Mouse (Mus musculus) neural tube, embryonic 13.5 days (tissue): ENCODE data around the gene Phactr1. TPM values are rescaled to one million over a fixed set of nuclear protein-coding genes. Genes with fewer than 3 reads are reported as not detected.

ENCODE experiments used
- ATAC-seq: fragments of 200-750 bp; cut with Nextera tagmentation; 2 replicates; pipeline ENCODE4 v1.8.0; 2017; ENCODE audit warnings: low read depth, mild to moderate bottlenecking, moderate TSS enrichment, moderate library complexity
- H3K27ac ChIP-seq: fragments of 300-500 bp; sonication (generic); replicated peaks from 2 replicates; pipeline ENCODE4 v1.5.1; 2015; ENCODE audit warnings: moderate library complexity, mild to moderate bottlenecking, inconsistent platforms
- H3K27me3 ChIP-seq: fragments of 300-500 bp; sonication (generic); 2 replicates; pipeline ENCODE4 v1.6.1; 2015; ENCODE audit warnings: mild to moderate bottlenecking, inconsistent platforms
- H3K36me3 ChIP-seq: fragments of 300-500 bp; sonication (generic); 2 replicates; pipeline ENCODE4 v1.6.1; 2015; ENCODE audit warnings: mild to moderate bottlenecking, inconsistent platforms
- H3K4me1 ChIP-seq: fragments of 300-500 bp; sonication (generic); replicated peaks from 2 replicates; pipeline ENCODE4 v1.6.1; 2015; ENCODE audit warnings: inconsistent platforms
- H3K4me2 ChIP-seq: fragments of 300-500 bp; sonication (generic); 2 replicates; pipeline ENCODE4 v1.6.1; 2015; ENCODE audit warnings: inconsistent platforms, mild to moderate bottlenecking, moderate library complexity
- H3K4me3 ChIP-seq: fragments of 300-500 bp; sonication (generic); 2 replicates; pipeline ENCODE4 v1.5.1; 2015; ENCODE audit warnings: mild to moderate bottlenecking, inconsistent platforms
- H3K9ac ChIP-seq: fragments of 300-500 bp; sonication (generic); 2 replicates; pipeline ENCODE4 v1.6.1; 2015; ENCODE audit warnings: moderate library complexity, mild to moderate bottlenecking, inconsistent platforms
- H3K9me3 ChIP-seq: fragments of 300-500 bp; sonication (generic); 2 replicates; pipeline ENCODE4 v1.6.1; 2016; ENCODE audit warnings: inconsistent platforms
- WGBS: fragments of 180-500 bp; shearing (Covaris S2); methylation state at CpG from one replicate; pipeline ENCODE4 v1.1.7; 2015; 5-methylcytosine and 5-hydroxymethylcytosine counted together
- polyA plus RNA-seq: library from polyadenylated mRNA; unstranded; fragments of >200 nt; fragmentation: Nextera tagmentation; extraction: Ambion mirVana; gene quantifications from 2 replicates; pipeline ENCODE4 v1.2.1, GENCODE M21; 2015

Phactr1 gene
- polyA plus RNA-seq, 1 experiment from 2014 or later = 50.3 TPM

GRCm38 (mm10) chr13:42822545-42822944 lies 142.1 kb downstream of the Phactr1 start:
- H3K9ac ChIP-seq = no peak overlapping the region
- no peaks in the 10 kb centered on the region for H3K27me3 ChIP-seq
- H3K4me2 ChIP-seq = no peak overlapping the region
- peak; percentile 66; the same call in 1 of the 2 replicates for ATAC-seq
- H3K4me1 ChIP-seq = peaks cover 22% of the 10 kb centered on the region
- H3K36me3 ChIP-seq = no peaks in the 10 kb centered on the region
- WGBS = 19% methylated on average over 10 of the region's 10 CpGs
- H3K27ac ChIP-seq = no peak overlapping the region
- H3K4me3 ChIP-seq = no peak overlapping the region
- no peaks in the 10 kb centered on the region for H3K9me3 ChIP-seq

GRCm38 (mm10) chr13:42823875-42824274 lies 143.5 kb downstream of the Phactr1 start:
- ATAC-seq = no peak
- Histone ChIP-seq H3K9me3 (no peaks in the 10 kb centered on the region), H3K36me3 (no peaks in the 10 kb centered on the region), H3K4me3 (no peak overlapping the region), H3K4me1 (peaks cover 28% of the 10 kb centered on the region), H3K27ac (no peak overlapping the region), H3K27me3 (no peaks in the 10 kb centered on the region), H3K9ac (no peak overlapping the region), H3K4me2 (no peak overlapping the region)
- 83% methylated on average over 7 of the region's 7 CpGs for WGBS

GRCm38 (mm10) chr13:42826602-42827001 lies 146.2 kb downstream of the Phactr1 start:
- ATAC-seq = no peak

GRCm38 (mm10) chr13:42828978-42829377 lies 148.6 kb downstream of the Phactr1 start:
- 50% methylated on average over 9 of the region's 9 CpGs for WGBS
- Histone ChIP-seq H3K9me3 (no peaks in the 10 kb centered on the region), H3K36me3 (no peaks in the 10 kb centered on the region), H3K27ac (no peak overlapping the region), H3K4me2 (no peak overlapping the region), H3K27me3 (no peaks in the 10 kb centered on the region), H3K4me3 (no peak overlapping the region), H3K4me1 (peaks cover 9% of the 10 kb centered on the region), H3K9ac (no peak overlapping the region)
- ATAC-seq = no peak

More at GRCm38 (mm10) chr13:42826602-42827001, 146.2 kb downstream of the Phactr1 start:
- Histone ChIP-seq H3K36me3 (no peaks in the 10 kb centered on the region), H3K4me2 (no peak overlapping the region), H3K4me1 (peaks cover 14% of the 10 kb centered on the region), H3K27me3 (no peaks in the 10 kb centered on the region), H3K9me3 (no peaks in the 10 kb centered on the region), H3K9ac (no peak overlapping the region), H3K27ac (no peak overlapping the region), H3K4me3 (no peak overlapping the region)
- WGBS = 56% methylated on average over 8 of the region's 8 CpGs

- ATAC-seq = no peak
- peaks cover 10% of the 10 kb centered on the region for H3K4me1 ChIP-seq
- H3K9me3 ChIP-seq = no peaks in the 10 kb centered on the region
- H3K4me2 ChIP-seq = no peak overlapping the region
- no peaks in the 10 kb centered on the region for H3K36me3 ChIP-seq
- no peak overlapping the region for H3K9ac ChIP-seq
- H3K4me3 ChIP-seq = no peak overlapping the region
- H3K27ac ChIP-seq = no peak overlapping the region
- H3K27me3 ChIP-seq = no peaks in the 10 kb centered on the region
- WGBS = 40% methylated on average over 2 of the region's 2 CpGs
Measured at GRCm38 (mm10) chr13:42835441-42835840, 155.0 kb downstream of the Phactr1 start.

- Histone ChIP-seq H3K4me3 (no peak overlapping the region), H3K4me1 (peaks cover 10% of the 10 kb centered on the region), H3K4me2 (no peak overlapping the region), H3K36me3 (no peaks in the 10 kb centered on the region), H3K27ac (no peak overlapping the region), H3K9me3 (no peaks in the 10 kb centered on the region), H3K9ac (no peak overlapping the region), H3K27me3 (no peaks in the 10 kb centered on the region)
- 72% methylated on average over 2 of the region's 2 CpGs for WGBS
- no peak for ATAC-seq
Measured at GRCm38 (mm10) chr13:42839358-42839757, 158.9 kb downstream of the Phactr1 start.

- Histone ChIP-seq H3K27me3 (no peaks in the 10 kb centered on the region), H3K9me3 (no peaks in the 10 kb centered on the region), H3K4me3 (no peak overlapping the region), H3K27ac (no peak overlapping the region), H3K4me1 (peaks cover 26% of the 10 kb centered on the region), H3K36me3 (no peaks in the 10 kb centered on the region), H3K9ac (no peak overlapping the region), H3K4me2 (no peak overlapping the region)
- WGBS = 66% methylated on average over 10 of the region's 10 CpGs
- ATAC-seq = no peak
Measured at GRCm38 (mm10) chr13:42852086-42852485, 171.7 kb downstream of the Phactr1 start.

- no peaks in the 10 kb centered on the region for H3K36me3 ChIP-seq
- H3K9me3 ChIP-seq = no peaks in the 10 kb centered on the region
- no peak for ATAC-seq
- H3K4me3 ChIP-seq = no peak overlapping the region
- H3K4me1 ChIP-seq = peaks cover 26% of the 10 kb centered on the region
- H3K9ac ChIP-seq = no peak overlapping the region
- H3K27me3 ChIP-seq = no peaks in the 10 kb centered on the region
- WGBS = 13% methylated on average over 11 of the region's 11 CpGs
- no peak overlapping the region for H3K4me2 ChIP-seq
- no peak overlapping the region for H3K27ac ChIP-seq
Measured at GRCm38 (mm10) chr13:42853900-42854595, 173.6 kb downstream of the Phactr1 start.

GRCm38 (mm10) chr13:42866162-42866941 lies 185.9 kb downstream of the Phactr1 start:
- peak overlapping the region; percentile 58 for H3K9ac ChIP-seq
- H3K36me3 ChIP-seq = no peaks in the 10 kb centered on the region
- peaks cover 18% of the 10 kb centered on the region for H3K4me1 ChIP-seq
- H3K4me3 ChIP-seq = peak overlapping the region; percentile 29
- no peaks in the 10 kb centered on the region for H3K27me3 ChIP-seq
- peak overlapping the region; percentile 58 for H3K4me2 ChIP-seq
- 6% methylated on average over 21 of the region's 21 CpGs for WGBS
- no peak overlapping the region for H3K27ac ChIP-seq
- no peaks in the 10 kb centered on the region for H3K9me3 ChIP-seq
- peak; percentile 79 for ATAC-seq

GRCm38 (mm10) chr13:42867026-42867425 lies 186.6 kb downstream of the Phactr1 start:
- H3K4me2 ChIP-seq = peak overlapping the region; percentile 58
- H3K4me3 ChIP-seq = peak overlapping the region; percentile 29; the same call in 1 of the 2 replicates
- no peak overlapping the region for H3K9ac ChIP-seq
- no peak overlapping the region for H3K27ac ChIP-seq
- no peaks in the 10 kb centered on the region for H3K27me3 ChIP-seq
- no peaks in the 10 kb centered on the region for H3K9me3 ChIP-seq
- no peaks in the 10 kb centered on the region for H3K36me3 ChIP-seq
- peaks cover 18% of the 10 kb centered on the region for H3K4me1 ChIP-seq
- WGBS = 47% methylated on average over 6 of the region's 6 CpGs
- ATAC-seq = no peak

- H3K36me3 ChIP-seq = no peaks in the 10 kb centered on the region
- no peaks in the 10 kb centered on the region for H3K9me3 ChIP-seq
- ATAC-seq = no peak
- no peaks in the 10 kb centered on the region for H3K27me3 ChIP-seq
- peaks cover 3% of the 10 kb centered on the region; the same call in 1 of the 2 replicates for H3K4me1 ChIP-seq
- H3K4me2 ChIP-seq = no peak overlapping the region
- WGBS = 36% methylated on average over 1 of the region's 1 CpGs
- no peak overlapping the region for H3K4me3 ChIP-seq
- no peak overlapping the region for H3K9ac ChIP-seq
- no peak overlapping the region for H3K27ac ChIP-seq
Measured at GRCm38 (mm10) chr13:42872125-42872524, 191.7 kb downstream of the Phactr1 start.

- Histone ChIP-seq H3K4me2 (no peak overlapping the region), H3K9ac (no peak overlapping the region), H3K27me3 (no peaks in the 10 kb centered on the region), H3K9me3 (no peaks in the 10 kb centered on the region), H3K27ac (no peak overlapping the region), H3K36me3 (no peaks in the 10 kb centered on the region), H3K4me3 (no peak overlapping the region), H3K4me1 (no peaks in the 10 kb centered on the region)
- WGBS = 46% methylated on average over 2 of the region's 2 CpGs
- ATAC-seq = no peak
Measured at GRCm38 (mm10) chr13:42878346-42878745, 197.9 kb downstream of the Phactr1 start.
